Comparison of ENCODE assay signal across 8 mouse cellular contexts in genomic region chr1:74082841-74083463, GRCm38 (mm10). TPM values are rescaled to one million over a fixed set of nuclear protein-coding genes. Genes with fewer than 3 reads are reported as not detected.
DNase-seq lines count a peak whose midpoint lies in the region; ATAC-seq and TF ChIP-seq lines count a peak whose summit lies in the region.

No protein-coding gene starts in this region.

- no peaks in the 10 kb centered on the region for H3K4me1 ChIP-seq in thymus, adult 2 months (replicated peaks; ENCODE audit: control insufficient read depth, insufficient read depth, low read length)
- H3K4me1 ChIP-seq in kidney, embryonic 15.5 days = peaks cover 49% of the 10 kb centered on the region
- H3K4me1 ChIP-seq in stomach, postnatal 0 days (replicated peaks; ENCODE audit: control insufficient read depth, insufficient read depth) = peaks cover 3% of the 10 kb centered on the region

- 23% methylated on average over 6 of the region's 6 CpGs for WGBS in thymus, adult 2 months
- 11% methylated on average over 6 of the region's 6 CpGs for WGBS in kidney, embryonic 15.5 days
- WGBS in stomach, postnatal 0 days = 14% methylated on average over 6 of the region's 6 CpGs

- H3K9ac ChIP-seq in kidney, embryonic 15.5 days = no peak overlapping the region
- no peak overlapping the region for H3K9ac ChIP-seq in stomach, postnatal 0 days (ENCODE audit: low read length)

- H3K36me3 ChIP-seq in thymus, adult 2 months (ENCODE audit: control insufficient read depth, insufficient read depth, low read length) = no peaks in the 10 kb centered on the region
- H3K36me3 ChIP-seq in kidney, embryonic 15.5 days = no peaks in the 10 kb centered on the region
- no peaks in the 10 kb centered on the region for H3K36me3 ChIP-seq in stomach, postnatal 0 days (ENCODE audit: control insufficient read depth, insufficient read depth, low read length)

- ATAC-seq in kidney, embryonic 15.5 days (replicated peaks; ENCODE audit: low FRiP score) = peak; percentile 44
- ATAC-seq in stomach, postnatal 0 days (ENCODE audit: low FRiP score, low TSS enrichment) = peak; percentile 58

- no peak for TF ChIP-seq POLR2A in thymus, adult 2 months (IDR thresholded peaks at IDR 0.05; ENCODE audit: control insufficient read depth, extremely low read depth, insufficient read depth, low read length, poor library complexity)

- H3K9me3 ChIP-seq in kidney, embryonic 15.5 days (replicated peaks) = no peaks in the 10 kb centered on the region
- H3K9me3 ChIP-seq in stomach, postnatal 0 days (ENCODE audit: control insufficient read depth, low read length) = no peaks in the 10 kb centered on the region

- H3K4me2 ChIP-seq in kidney, embryonic 15.5 days = no peak overlapping the region
- no peak overlapping the region for H3K4me2 ChIP-seq in stomach, postnatal 0 days (replicated peaks; ENCODE audit: low read depth)

- no peak overlapping the region for H3K4me3 ChIP-seq in thymus, adult 2 months (ENCODE audit: control insufficient read depth, insufficient read depth, low read length)
- H3K4me3 ChIP-seq in kidney, embryonic 15.5 days (replicated peaks) = no peak overlapping the region
- H3K4me3 ChIP-seq in stomach, postnatal 0 days (ENCODE audit: low read depth, low read length) = no peak overlapping the region

- DNase-seq in adrenal gland, adult (ENCODE audit: inconsistent age in 2 of 2, low spot score in 1 of 2) = peak; percentile 66 to 87
- no peak for DNase-seq in adrenal gland, adult 8-10 months
- peak; percentile 44 for DNase-seq in thymus, adult 2 months
- DNase-seq in thymus, adult 18-20 months = no peak
- DNase-seq in gastrocnemius, postnatal 14 days = peak; percentile 56
- DNase-seq in lung, postnatal 10 days = peak; percentile 79
- DNase-seq in stomach, postnatal 0 days (ENCODE audit: low spot score) = peak; percentile 79

- no peak overlapping the region for H3K27ac ChIP-seq in thymus, adult 2 months (ENCODE audit: control insufficient read depth, insufficient read depth, low read length)
- peak overlapping the region; percentile 74 for H3K27ac ChIP-seq in kidney, embryonic 15.5 days
- H3K27ac ChIP-seq in stomach, postnatal 0 days (replicated peaks) = peak overlapping the region; percentile 76

- no peaks in the 10 kb centered on the region for H3K27me3 ChIP-seq in thymus, adult 2 months (ENCODE audit: control insufficient read depth, insufficient read depth, low read length)
- no peaks in the 10 kb centered on the region for H3K27me3 ChIP-seq in kidney, embryonic 15.5 days
- H3K27me3 ChIP-seq in stomach, postnatal 0 days (ENCODE audit: control insufficient read depth, insufficient read depth, low read length) = no peaks in the 10 kb centered on the region

- intact Hi-C loops in gastrocnemius, postnatal 14 days (cut with DNase I; ENCODE audit: low total_unique reads) = no loop called here

- no peak for TF ChIP-seq EP300 in stomach, postnatal 0 days (optimal IDR thresholded peaks at IDR 0.05)

- TF ChIP-seq CTCF in thymus, adult 2 months (IDR thresholded peaks at IDR 0.05; ENCODE audit: borderline replicate concordance, control insufficient read depth, extremely low read depth, insufficient read depth, low read length, poor library complexity) = peak; percentile 85
- peak; percentile 92 for TF ChIP-seq CTCF in stomach, postnatal 0 days (IDR thresholded peaks at IDR 0.05; ENCODE audit: low read depth)

RNA-seq across cellular contexts. Expression of gene Tns1, which starts 41.3 kb away (rescaled TPM):
- total RNA-seq in adrenal gland, adult 8-10 months (2022) = 100 to 1,000 TPM; 461 to 578 (median 489) TPM
- 117 and 122 TPM in 2 replicates for polyA plus RNA-seq in thymus, adult 2 months (2012; rRNA removed)
- 100 to 1,000 TPM; 176 to 217 TPM for total RNA-seq in gastrocnemius, postnatal 14 days (2021)
- polyA plus RNA-seq in kidney, embryonic 15.5 days (2015; fragmentation: Nextera tagmentation; extraction: Ambion mirVana) = 62.7 and 70.9 TPM in 2 replicates
- polyA plus RNA-seq in stomach, postnatal 0 days (2015; fragmentation: Nextera tagmentation; extraction: Ambion mirVana) = 28.8 and 32.7 TPM in 2 replicates

RNA-seq across cellular contexts. Expression of gene Rufy4, which starts 42.4 kb away (rescaled TPM):
- total RNA-seq in adrenal gland, adult 8-10 months (2022) = 1 to 10 TPM; 1.3 to 4.4 (median 2.8) TPM
- 0.49 and 1.0 TPM in 2 replicates for polyA plus RNA-seq in thymus, adult 2 months (2012; rRNA removed)
- total RNA-seq in gastrocnemius, postnatal 14 days (2021) = under 1 TPM in 1 of 2 experiments, not detected in 1; 0.09 TPM
- 0.17 and 0.40 TPM in 2 replicates for polyA plus RNA-seq in kidney, embryonic 15.5 days (2015; fragmentation: Nextera tagmentation; extraction: Ambion mirVana)
- polyA plus RNA-seq in stomach, postnatal 0 days (2015; fragmentation: Nextera tagmentation; extraction: Ambion mirVana) = 0.13 and 0.19 TPM in 2 replicates

Comparison
In these comparisons a context has a peak if more than half of its experiments do, and no peak if none do; other contexts are left out.
1. DNase-seq: peak in adrenal gland, adult (2 of 2), thymus, adult 2 months (single experiment), gastrocnemius, postnatal 14 days (single experiment), lung, postnatal 10 days (single experiment) and stomach, postnatal 0 days (single experiment); none in adrenal gland, adult 8-10 months (single experiment) and thymus, adult 18-20 months (0 of 2).